Mouse (Mus musculus) adrenal gland, postnatal 0 days (tissue): ENCODE measurements around the gene Kcnn4. TPM values are rescaled to one million over a fixed set of nuclear protein-coding genes. Genes with fewer than 3 reads are reported as not detected.

Source experiments
- microRNA-seq: library from miRNA; unstranded; fragments of <30 nt; microRNA quantifications from one replicate; pipeline ENCODE4, GENCODE M21; 2016; ENCODE audit warnings: borderline replicate concordance; ENCODE audit not compliant: insufficient number of aligned reads
- polyA plus RNA-seq: library from polyadenylated mRNA; unstranded; fragments of >200 nt; fragmentation: Nextera tagmentation; extraction: Ambion mirVana; gene quantifications from 2 replicates; pipeline ENCODE4 v1.2.1, GENCODE M21; 2015

Kcnn4 gene
- 3.2 and 7.2 TPM in 2 replicates for polyA plus RNA-seq

DNA sequence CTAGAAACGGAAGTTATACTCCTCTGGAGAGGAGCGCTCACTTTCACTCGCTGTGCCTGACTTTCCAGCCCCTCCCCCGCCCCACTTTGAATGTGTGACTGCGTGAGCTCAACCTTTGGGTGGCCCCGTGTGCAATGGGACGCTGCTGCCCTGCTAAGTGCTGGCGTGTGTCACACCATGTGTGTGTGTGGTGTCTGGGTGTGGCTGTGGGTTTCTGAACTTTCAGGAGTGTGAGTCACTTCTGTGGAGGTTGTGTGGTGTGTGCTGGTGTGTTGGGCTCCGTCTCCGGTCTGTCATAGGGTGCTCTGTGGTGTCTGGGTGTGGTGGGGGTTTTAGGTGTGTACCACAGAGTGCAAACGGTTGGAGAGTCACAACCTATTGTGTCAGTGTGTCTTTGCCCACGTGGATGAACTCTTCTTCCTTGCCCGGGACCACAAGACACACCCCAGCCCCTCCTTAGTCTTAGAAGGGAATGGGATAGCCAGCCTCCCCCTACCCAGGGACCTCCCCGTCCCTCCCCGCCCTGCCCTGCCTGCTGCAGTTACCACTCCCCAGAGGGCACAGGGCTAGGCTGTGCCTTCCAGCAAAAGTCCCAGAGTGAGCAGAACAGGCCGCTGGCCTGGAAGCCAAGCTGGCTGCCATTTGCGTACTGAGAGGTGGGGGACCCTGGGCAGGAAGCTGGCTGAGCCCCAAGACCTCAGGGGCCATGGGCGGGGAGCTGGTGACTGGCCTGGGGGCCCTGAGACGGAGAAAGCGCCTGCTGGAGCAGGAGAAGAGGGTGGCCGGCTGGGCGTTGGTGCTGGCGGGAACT is at the start of gene Kcnn4:
TSS of gene Kcnn4 (plus strand) at position 533 of the 811 bp plus-strand sequence.

DNA sequence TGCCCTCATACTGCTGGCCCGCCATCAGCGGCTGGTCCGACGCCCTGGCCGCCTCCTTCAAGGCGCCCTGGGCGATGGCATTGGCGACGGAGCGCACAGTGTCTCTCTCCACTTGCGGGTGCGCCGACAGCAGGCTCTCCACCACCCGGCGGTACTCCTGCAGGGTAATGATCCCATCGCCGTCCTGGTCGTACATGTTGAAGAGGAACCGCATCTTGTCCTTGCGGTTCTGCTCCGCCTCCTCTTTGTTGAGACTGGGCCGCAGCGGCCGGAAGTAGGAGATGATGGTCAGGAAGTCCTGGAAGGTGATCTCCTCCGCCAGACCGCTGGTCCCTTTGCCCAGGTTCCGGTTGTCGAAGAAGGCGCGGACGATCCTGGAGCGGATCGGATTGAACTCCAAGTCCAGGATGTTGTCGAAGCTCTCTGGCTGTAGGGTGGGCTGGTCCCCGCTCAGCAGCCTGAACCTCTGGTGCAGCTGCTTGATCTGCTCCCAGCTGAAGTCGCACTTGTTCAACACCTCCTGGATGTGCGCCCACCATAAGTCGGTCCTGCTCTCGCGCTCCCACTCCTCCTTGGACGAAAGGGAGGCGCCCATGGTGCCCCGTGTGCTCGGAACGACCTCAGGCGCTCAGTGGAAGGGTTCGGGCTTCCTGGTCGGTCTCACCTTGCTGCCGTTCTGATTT is 36.6 kb upstream of the Kcnn4 start, which contains the start of gene Tescl:
TSS of gene Tescl (minus strand) at position 633 of the 683 bp plus-strand sequence.

GRCm38 (mm10) chr7:24348896-24349295 is 21.2 kb upstream of the Kcnn4 start, which contains the start of gene Lypd5:
Gene Lypd5 (plus strand): TSS chr7:24349196.

GRCm38 (mm10) chr7:24399256-24400081 is 29.4 kb downstream of the Kcnn4 start, which contains the start of gene Smg9:
Gene Smg9 (plus strand): TSS chr7:24399619.

Small RNA genes lying within 50 kb of the gene (microRNA-seq; reads per million reads assigned to microRNA genes)
- gene Gm27592: not detected

Other genes with a start within 250 kb of the Kcnn4 start
- 9.5 and 11.1 TPM in 2 replicates for gene Zfp235, start 236.1 kb upstream of the Kcnn4 start, polyA plus RNA-seq
- 1.5 and 1.7 TPM in 2 replicates for gene Zfp114, start 195.2 kb upstream of the Kcnn4 start, polyA plus RNA-seq
- gene Zfp111, start 158.8 kb upstream of the Kcnn4 start, polyA plus RNA-seq: 5.0 and 6.0 TPM in 2 replicates
- gene Zfp109, start 132.7 kb upstream of the Kcnn4 start, polyA plus RNA-seq: 0.95 and 1.1 TPM in 2 replicates
- gene Zfp108, start 115.5 kb upstream of the Kcnn4 start, polyA plus RNA-seq: 2.1 and 2.6 TPM in 2 replicates
- 4.0 and 5.2 TPM in 2 replicates for gene Zfp93, start 99.8 kb upstream of the Kcnn4 start, polyA plus RNA-seq
- gene Zfp61, start 69.0 kb upstream of the Kcnn4 start, polyA plus RNA-seq: 12.2 and 18.2 TPM in 2 replicates
- gene Zfp94, start 53.6 kb upstream of the Kcnn4 start, polyA plus RNA-seq: 6.7 and 7.9 TPM in 2 replicates
- 0.14 TPM in 1 of 2 replicates, not detected in the other for gene Tescl, start 36.3 kb upstream of the Kcnn4 start, polyA plus RNA-seq
- 0.14 TPM in 1 of 2 replicates, not detected in the other for gene Lypd5, start 21.1 kb upstream of the Kcnn4 start, polyA plus RNA-seq
- gene Smg9, start 29.4 kb downstream of the Kcnn4 start, polyA plus RNA-seq: 11.1 and 18.4 TPM in 2 replicates
- gene Irgc1, start 82.0 kb downstream of the Kcnn4 start, polyA plus RNA-seq: not detected in 2 replicates
- gene Plaur, start 92.2 kb downstream of the Kcnn4 start, polyA plus RNA-seq: 9.6 and 13.0 TPM in 2 replicates
- 5.0 and 8.1 TPM in 2 replicates for gene Cadm4, start 111.8 kb downstream of the Kcnn4 start, polyA plus RNA-seq
- gene Zfp428, start 136.7 kb downstream of the Kcnn4 start, polyA plus RNA-seq: 24.2 and 36.0 TPM in 2 replicates
- gene AC161166.1, start 142.2 kb downstream of the Kcnn4 start, polyA plus RNA-seq: 0.11 TPM in 1 of 2 replicates, not detected in the other
- 5.6 and 6.5 TPM in 2 replicates for gene Irgq, start 160.4 kb downstream of the Kcnn4 start, polyA plus RNA-seq
- 0.28 and 0.41 TPM in 2 replicates for gene Pinlyp, start 175.9 kb downstream of the Kcnn4 start, polyA plus RNA-seq
- gene Xrcc1, start 176.0 kb downstream of the Kcnn4 start, polyA plus RNA-seq: 35.5 and 44.2 TPM in 2 replicates
- 20.5 and 25.9 TPM in 2 replicates for gene Ethe1, start 217.3 kb downstream of the Kcnn4 start, polyA plus RNA-seq
- 2.8 and 5.6 TPM in 2 replicates for gene Zfp575, start 217.4 kb downstream of the Kcnn4 start, polyA plus RNA-seq
- 0.30 and 0.36 TPM in 2 replicates for gene Phldb3, start 240.5 kb downstream of the Kcnn4 start, polyA plus RNA-seq